Mouse (Mus musculus) spleen, adult 12 weeks (tissue): ENCODE results near the gene Rbm15b.

Source experiments
- DNase-seq: peaks from one replicate; pipeline ENCODE4 v3.0.0; 2022; ENCODE audit warnings: low spot score

The Rbm15b gene

GRCm38 (mm10) chr9:106886828-106887702, at the start of gene Rbm15b:
TSS of gene Rbm15b (minus strand) at chr9:106887428.
- peak; percentile 97 for DNase-seq

GRCm38 (mm10) chr9:106934998-106935397, 47.8 kb upstream of the Rbm15b start:
- DNase-seq, result no peak

- DNase-seq, result no peak
Observed at GRCm38 (mm10) chr9:106914878-106915277, 27.6 kb upstream of the Rbm15b start.

GRCm38 (mm10) chr9:106913759-106914158, 26.5 kb upstream of the Rbm15b start:
- no peak for DNase-seq

GRCm38 (mm10) chr9:106911624-106912023, 24.4 kb upstream of the Rbm15b start:
- no peak for DNase-seq

- no peak for DNase-seq
Observed at GRCm38 (mm10) chr9:106908715-106909114, 21.5 kb upstream of the Rbm15b start.

- no peak for DNase-seq
Observed at GRCm38 (mm10) chr9:106908174-106908573, 20.9 kb upstream of the Rbm15b start.

- DNase-seq, result no peak
Observed at GRCm38 (mm10) chr9:106906597-106906996, 19.4 kb upstream of the Rbm15b start.

- DNase-seq, result no peak
Observed at GRCm38 (mm10) chr9:106903791-106904134, 16.5 kb upstream of the Rbm15b start.

GRCm38 (mm10) chr9:106903099-106903790, 16.0 kb upstream of the Rbm15b start:
- no peak for DNase-seq

- DNase-seq, result no peak
Observed at GRCm38 (mm10) chr9:106901596-106901995, 14.4 kb upstream of the Rbm15b start.

GRCm38 (mm10) chr9:106898901-106899300, 11.7 kb upstream of the Rbm15b start:
- DNase-seq, result no peak

- no peak for DNase-seq
Observed at GRCm38 (mm10) chr9:106893327-106893726, 6.1 kb upstream of the Rbm15b start.

- no peak for DNase-seq
Observed at GRCm38 (mm10) chr9:106892552-106892875, 5.3 kb upstream of the Rbm15b start.

- peak; percentile 96 for DNase-seq
Observed at GRCm38 (mm10) chr9:106891829-106892551, 4.8 kb upstream of the Rbm15b start, which contains the start of gene Manf. TSS of gene Manf (minus strand) at chr9:106891979.

GRCm38 (mm10) chr9:106891341-106891741, 4.1 kb upstream of the Rbm15b start:
- DNase-seq, result no peak

GRCm38 (mm10) chr9:106890496-106891240, 3.4 kb upstream of the Rbm15b start:
- no peak for DNase-seq

- no peak for DNase-seq
Observed at GRCm38 (mm10) chr9:106889321-106889720, 2.1 kb upstream of the Rbm15b start.

GRCm38 (mm10) chr9:106888346-106888745, 1.1 kb upstream of the Rbm15b start:
- no peak for DNase-seq

GRCm38 (mm10) chr9:106885901-106886731, 1.1 kb downstream of the Rbm15b start:
- DNase-seq, result peak; percentile 41
